ENCODE assay signal across 8 mouse cellular contexts in the genomic region with DNA sequence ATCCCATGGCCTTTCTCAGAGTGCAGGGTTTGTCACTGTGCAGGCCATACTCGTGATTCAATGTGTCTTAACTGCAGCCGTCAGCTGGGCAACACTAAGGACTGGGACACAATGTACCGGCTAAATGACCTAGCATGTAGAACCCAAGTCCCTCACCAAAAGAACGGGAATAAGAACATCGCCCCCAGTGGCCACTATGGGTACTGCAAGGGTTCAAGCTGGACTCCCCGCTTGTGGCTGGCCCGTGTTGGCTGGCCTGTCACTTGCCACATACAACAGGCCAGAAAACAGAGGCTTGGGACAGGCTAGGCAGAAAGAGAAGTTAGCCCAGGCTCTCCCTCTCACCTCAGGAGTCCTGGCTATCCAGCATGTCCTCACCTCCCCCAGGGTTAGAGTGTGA.
DNase-seq lines count a peak whose midpoint lies in the region; ATAC-seq and TF ChIP-seq lines count a peak whose summit lies in the region.

No protein-coding gene starts in this region.

- H3K4me3 ChIP-seq in heart, embryonic 11.5 days (ENCODE audit: low read depth, low read length), result no peak overlapping the region
- no peak overlapping the region for H3K4me3 ChIP-seq in thymus, adult 2 months (ENCODE audit: control insufficient read depth, insufficient read depth, low read length)

- no peak overlapping the region for H3K9ac ChIP-seq in heart, embryonic 11.5 days (ENCODE audit: low read depth, low read length)

- 35% methylated on average over 7 of the region's 7 CpGs for WGBS in heart, embryonic 11.5 days (ENCODE audit: insufficient replicate concordance)
- WGBS in thymus, adult 2 months, result 37% methylated on average over 7 of the region's 7 CpGs
- 39% methylated on average over 7 of the region's 7 CpGs for WGBS in large intestine, adult 2 months

- H3K27ac ChIP-seq in heart, embryonic 11.5 days (ENCODE audit: low read depth, low read length), result no peak overlapping the region
- H3K27ac ChIP-seq in thymus, adult 2 months (ENCODE audit: control insufficient read depth, insufficient read depth, low read length), result no peak overlapping the region

- H3K4me2 ChIP-seq in heart, embryonic 11.5 days, result no peak overlapping the region

- peak; percentile 53 for DNase-seq in heart, postnatal 4 days
- peak; percentile 37 for DNase-seq in thymus, adult 2 months
- no peak for DNase-seq in thymus, adult 18-20 months
- DNase-seq in cerebellum, adult 9-11 months, result peak; percentile 65
- DNase-seq in large intestine, adult 2 months (ENCODE audit: low read depth, low spot score), result peak; percentile 13
- DNase-seq in retina, postnatal 7 days (ENCODE audit: low read depth, low spot score), result peak; percentile 48
- DNase-seq in MN1 (ENCODE audit: low spot score), result no peak

- no peaks in the 10 kb centered on the region for H3K36me3 ChIP-seq in heart, embryonic 11.5 days (ENCODE audit: control insufficient read depth, insufficient read depth, low read length)
- no peaks in the 10 kb centered on the region for H3K36me3 ChIP-seq in thymus, adult 2 months (ENCODE audit: control insufficient read depth, insufficient read depth, low read length)

- H3K9me3 ChIP-seq in heart, embryonic 11.5 days (replicated peaks; ENCODE audit: control insufficient read depth, low read length), result no peaks in the 10 kb centered on the region

- peak; percentile 78; the same call in 1 of the 2 replicates for TF ChIP-seq CTCF in thymus, adult 2 months (IDR thresholded peaks at IDR 0.05; ENCODE audit: borderline replicate concordance, control insufficient read depth, extremely low read depth, insufficient read depth, low read length, poor library complexity)

- no peak for TF ChIP-seq POLR2A in thymus, adult 2 months (IDR thresholded peaks at IDR 0.05; ENCODE audit: control insufficient read depth, extremely low read depth, insufficient read depth, low read length, poor library complexity)

- H3K4me1 ChIP-seq in heart, embryonic 11.5 days (ENCODE audit: control insufficient read depth, insufficient read depth, low read length), result peaks cover 4% of the 10 kb centered on the region; the same call in 1 of the 2 replicates
- no peaks in the 10 kb centered on the region for H3K4me1 ChIP-seq in thymus, adult 2 months (replicated peaks; ENCODE audit: control insufficient read depth, insufficient read depth, low read length)

- H3K27me3 ChIP-seq in heart, embryonic 11.5 days (ENCODE audit: control insufficient read depth, insufficient read depth, low read length), result peaks cover 43% of the 10 kb centered on the region
- no peaks in the 10 kb centered on the region; the same call in 1 of the 2 replicates for H3K27me3 ChIP-seq in thymus, adult 2 months (ENCODE audit: control insufficient read depth, insufficient read depth, low read length)

- no peak for ATAC-seq in heart, embryonic 11.5 days (replicated peaks; ENCODE audit: insufficient number of reproducible peaks, low FRiP score, low TSS enrichment)

Comparison
In these comparisons a context has a peak if more than half of its experiments do, and no peak if none do; other contexts are left out.
1. DNase-seq: peak in heart, postnatal 4 days (single experiment), thymus, adult 2 months (single experiment), cerebellum, adult 9-11 months (single experiment), large intestine, adult 2 months (single experiment) and retina, postnatal 7 days (single experiment); none in thymus, adult 18-20 months (0 of 2) and MN1 (single experiment).